Mouse (Mus musculus): ENCODE measurements around the gene Khdc1c.
"Not testable (repeated sequence)": the region's sequence is repeated elsewhere in the genome, so short reads cannot be mapped to it uniquely, and the experiment has no call there.

Gene Khdc1c

GRCm38 (mm10) chr1:21368031-21368430, at the start of gene Khdc1c:
Gene Khdc1c, plus strand, starts transcription at chr1:21368331.
- not testable (repeated sequence) for DNase-seq (ENCODE audit: low spot score in 2 of 2)

GRCm38 (mm10) chr1:21320271-21320670, 47.9 kb upstream of the Khdc1c start:
- not testable (repeated sequence) for DNase-seq (ENCODE audit: low spot score in 2 of 2)

GRCm38 (mm10) chr1:21321656-21322055, 46.5 kb upstream of the Khdc1c start:
- DNase-seq (ENCODE audit: low spot score in 2 of 2): no peak

GRCm38 (mm10) chr1:21323996-21324574, 44.0 kb upstream of the Khdc1c start:
- no peak for DNase-seq (ENCODE audit: low spot score in 2 of 2)

- no peak for DNase-seq (ENCODE audit: low spot score in 2 of 2)
These were observed 43.5 kb upstream of the Khdc1c start for GRCm38 (mm10) chr1:21324633-21325032.

GRCm38 (mm10) chr1:21326733-21327132, 41.4 kb upstream of the Khdc1c start:
- DNase-seq (ENCODE audit: low spot score in 2 of 2): no peak

GRCm38 (mm10) chr1:21331161-21331560, 37.0 kb upstream of the Khdc1c start:
- not testable (repeated sequence) for DNase-seq (ENCODE audit: low spot score in 2 of 2)

- peak in 1 of 2 experiments; percentile 1 for DNase-seq (ENCODE audit: low spot score in 2 of 2)
These were observed 34.7 kb upstream of the Khdc1c start for GRCm38 (mm10) chr1:21333222-21333973.

- no peak for DNase-seq (ENCODE audit: low spot score in 2 of 2)
These were observed 32.3 kb upstream of the Khdc1c start for GRCm38 (mm10) chr1:21335836-21336235.

- no peak for DNase-seq (ENCODE audit: low spot score in 2 of 2)
These were observed 27.4 kb upstream of the Khdc1c start for GRCm38 (mm10) chr1:21340745-21341144.

GRCm38 (mm10) chr1:21344253-21344652, 23.9 kb upstream of the Khdc1c start:
- peak in 1 of 2 experiments; percentile 28 for DNase-seq (ENCODE audit: low spot score in 2 of 2)

- DNase-seq (ENCODE audit: low spot score in 2 of 2): not testable (repeated sequence)
These were observed 23.4 kb upstream of the Khdc1c start for GRCm38 (mm10) chr1:21344752-21345151.

- DNase-seq (ENCODE audit: low spot score in 2 of 2): no peak
These were observed 18.8 kb upstream of the Khdc1c start, which contains the start of gene Khdc1a for GRCm38 (mm10) chr1:21349341-21349740. Gene Khdc1a, plus strand, starts transcription at chr1:21349641.

- no peak for DNase-seq (ENCODE audit: low spot score in 2 of 2)
These were observed 15.1 kb downstream of the Khdc1c start, which contains the start of gene Khdc1b for GRCm38 (mm10) chr1:21383256-21383655. Gene Khdc1b, plus strand, starts transcription at chr1:21383556.

GRCm38 (mm10) chr1:21391138-21391671, 23.1 kb downstream of the Khdc1c start:
- no peak for DNase-seq (ENCODE audit: low spot score in 2 of 2)

GRCm38 (mm10) chr1:21402804-21403203, 34.7 kb downstream of the Khdc1c start:
- no peak for DNase-seq (ENCODE audit: low spot score in 2 of 2)

- no peak for DNase-seq (ENCODE audit: low spot score in 2 of 2)
These were observed 39.1 kb downstream of the Khdc1c start for GRCm38 (mm10) chr1:21407266-21407665.

- peak in 1 of 2 experiments; percentile 34 for DNase-seq (ENCODE audit: low spot score in 2 of 2)
These were observed 43.4 kb downstream of the Khdc1c start for GRCm38 (mm10) chr1:21411331-21412196.

- no peak for DNase-seq (ENCODE audit: low spot score in 2 of 2)
These were observed 44.0 kb downstream of the Khdc1c start for GRCm38 (mm10) chr1:21412197-21412555.

- DNase-seq (ENCODE audit: low spot score in 2 of 2): no peak
These were observed 51.2 kb downstream of the Khdc1c start for GRCm38 (mm10) chr1:21419370-21419769.

Data from heart, adult 9 months (tissue).